Mouse (Mus musculus) layer of hippocampus, postnatal 10 days (tissue): ENCODE results near the gene Idh2. TPM values are rescaled to one million over a fixed set of nuclear protein-coding genes. Genes with fewer than 3 reads are reported as not detected.

ENCODE experiments used
- DNase-seq, 2 experiments: peaks; one replicate each; pipeline ENCODE4 v3.0.0; 2021; ENCODE audit warnings: low spot score in 2 of 2
- total RNA-seq, 2 experiments: library from RNA; stranded (reverse); gene quantifications; 2 replicates each; pipeline ENCODE4 v1.2.3; 2021

The Idh2 gene
- total RNA-seq, 2 experiments from 2014 or later, result 60.9 to 67.7 TPM

DNA sequence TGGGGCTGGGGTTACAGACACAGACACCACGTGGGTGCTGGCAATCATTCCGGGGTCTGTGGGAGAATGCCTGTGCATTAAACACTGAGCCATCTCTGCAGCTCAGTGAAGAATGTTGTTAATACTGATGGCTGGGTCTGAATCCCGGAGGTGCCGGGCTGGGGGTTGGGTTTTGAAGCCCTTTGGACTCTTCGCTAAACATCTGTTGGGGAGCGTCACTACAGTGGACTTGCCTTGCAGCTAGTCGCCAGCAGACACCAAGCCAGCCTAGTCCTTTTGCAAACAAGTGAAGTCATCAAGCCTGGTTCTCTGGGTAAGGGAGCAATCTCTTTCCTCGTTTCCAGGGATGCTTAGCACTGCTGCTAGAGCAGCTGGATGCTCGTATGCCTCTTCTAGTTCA lies 27.0 kb downstream of the Idh2 start:
- no peak for DNase-seq

GRCm38 (mm10) chr7:80085970-80086715 lies 29.0 kb downstream of the Idh2 start:
- DNase-seq, result no peak

DNA sequence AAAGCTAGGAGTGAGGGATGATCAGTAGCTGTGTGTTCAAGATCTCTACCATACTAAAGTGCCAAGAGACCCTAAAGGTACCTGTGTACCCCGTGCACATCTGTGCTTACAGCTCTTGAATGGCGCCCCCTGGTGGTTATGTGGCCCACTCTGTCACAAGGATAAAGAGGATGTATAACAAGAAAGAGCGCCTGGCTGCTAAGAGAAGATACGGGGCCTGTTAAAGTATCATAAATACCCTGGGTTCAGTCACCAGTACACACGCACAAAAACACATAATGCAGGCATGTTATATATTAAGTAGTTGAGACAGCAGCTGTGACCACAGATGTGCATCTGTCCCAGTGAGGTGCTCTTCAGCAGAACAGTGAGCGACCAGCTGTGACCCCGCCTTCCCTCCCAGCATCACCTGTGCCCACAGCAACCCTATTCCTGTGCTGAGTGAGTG lies 30.7 kb downstream of the Idh2 start:
- DNase-seq, result peak; percentile 48 to 67

DNA sequence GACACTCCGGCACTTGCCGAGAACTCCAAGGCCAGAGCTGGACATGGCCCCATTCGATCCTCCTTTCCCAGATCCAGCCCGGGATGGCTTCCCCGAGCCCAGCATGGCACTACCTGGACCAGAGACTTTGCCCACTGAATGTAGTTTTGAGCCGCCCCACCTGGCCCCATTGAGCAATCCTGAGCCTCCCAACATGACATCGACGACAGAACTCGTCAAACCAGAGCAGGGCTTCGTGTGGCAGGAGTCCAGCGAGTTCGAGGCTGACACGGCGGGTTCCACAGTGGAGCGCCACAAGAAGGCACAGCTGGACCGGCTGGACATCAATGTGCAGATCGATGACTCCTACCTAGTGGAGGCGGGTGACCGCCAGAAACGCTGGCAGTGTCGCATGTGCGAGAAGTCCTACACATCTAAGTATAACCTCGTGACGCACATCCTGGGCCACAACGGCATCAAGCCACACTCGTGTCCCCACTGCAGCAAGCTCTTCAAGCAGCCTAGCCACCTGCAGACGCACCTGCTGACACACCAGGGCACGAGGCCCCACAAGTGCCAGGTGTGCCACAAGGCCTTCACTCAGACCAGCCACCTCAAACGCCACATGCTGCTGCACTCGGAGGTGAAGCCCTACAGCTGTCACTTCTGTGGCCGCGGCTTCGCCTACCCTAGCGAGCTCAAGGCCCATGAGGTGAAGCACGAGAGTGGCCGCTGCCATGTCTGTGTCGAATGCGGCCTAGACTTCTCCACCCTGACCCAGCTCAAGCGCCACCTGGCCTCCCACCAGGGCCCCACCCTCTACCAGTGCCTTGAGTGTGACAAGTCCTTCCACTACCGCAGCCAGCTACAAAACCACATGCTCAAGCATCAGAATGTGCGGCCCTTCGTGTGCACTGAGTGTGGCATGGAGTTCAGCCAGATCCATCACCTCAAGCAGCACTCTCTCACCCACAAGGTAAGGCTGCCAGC lies 33.3 kb downstream of the Idh2 start:
- DNase-seq, result no peak

DNA sequence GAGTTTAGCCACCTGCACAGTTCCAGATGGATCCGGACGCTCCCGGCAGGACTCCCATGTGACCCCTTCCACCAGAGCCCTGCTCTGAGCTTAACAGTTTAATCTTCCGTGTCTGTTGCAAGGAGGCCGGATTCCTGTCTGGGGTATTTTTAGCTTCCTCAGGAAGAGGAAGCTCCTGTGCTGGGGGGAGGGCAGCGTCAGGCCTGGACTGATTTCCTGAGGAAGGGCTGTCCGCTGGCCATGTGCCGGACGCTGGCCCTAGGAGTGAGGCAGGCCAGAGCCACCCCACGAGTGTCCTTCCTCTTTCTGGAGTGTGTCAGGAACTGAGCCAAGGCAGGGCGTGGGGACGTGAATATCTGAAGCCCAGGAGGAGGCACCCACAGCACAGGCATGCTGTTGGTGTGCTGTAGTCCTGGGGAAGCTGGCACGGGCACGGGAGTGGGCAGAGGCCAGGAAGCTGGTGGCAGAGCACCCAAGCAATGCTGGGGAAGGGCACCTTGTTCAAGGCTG lies 36.3 kb downstream of the Idh2 start:
- DNase-seq, result peak; percentile 55 to 67

- DNase-seq, result no peak
These were observed 37.4 kb downstream of the Idh2 start for GRCm38 (mm10) chr7:80077801-80078200.

GRCm38 (mm10) chr7:80076961-80077716 lies 38.1 kb downstream of the Idh2 start:
- DNase-seq, result no peak

GRCm38 (mm10) chr7:80075946-80076583 lies 39.1 kb downstream of the Idh2 start:
- DNase-seq, result no peak

- no peak for DNase-seq
These were observed 40.2 kb downstream of the Idh2 start for GRCm38 (mm10) chr7:80074921-80075441.

- no peak for DNase-seq
These were observed 41.7 kb downstream of the Idh2 start for GRCm38 (mm10) chr7:80073506-80073905.

- DNase-seq, result no peak
These were observed 42.9 kb downstream of the Idh2 start for GRCm38 (mm10) chr7:80072297-80072696.

GRCm38 (mm10) chr7:80071209-80071608 lies 44.0 kb downstream of the Idh2 start:
- DNase-seq, result no peak

DNA sequence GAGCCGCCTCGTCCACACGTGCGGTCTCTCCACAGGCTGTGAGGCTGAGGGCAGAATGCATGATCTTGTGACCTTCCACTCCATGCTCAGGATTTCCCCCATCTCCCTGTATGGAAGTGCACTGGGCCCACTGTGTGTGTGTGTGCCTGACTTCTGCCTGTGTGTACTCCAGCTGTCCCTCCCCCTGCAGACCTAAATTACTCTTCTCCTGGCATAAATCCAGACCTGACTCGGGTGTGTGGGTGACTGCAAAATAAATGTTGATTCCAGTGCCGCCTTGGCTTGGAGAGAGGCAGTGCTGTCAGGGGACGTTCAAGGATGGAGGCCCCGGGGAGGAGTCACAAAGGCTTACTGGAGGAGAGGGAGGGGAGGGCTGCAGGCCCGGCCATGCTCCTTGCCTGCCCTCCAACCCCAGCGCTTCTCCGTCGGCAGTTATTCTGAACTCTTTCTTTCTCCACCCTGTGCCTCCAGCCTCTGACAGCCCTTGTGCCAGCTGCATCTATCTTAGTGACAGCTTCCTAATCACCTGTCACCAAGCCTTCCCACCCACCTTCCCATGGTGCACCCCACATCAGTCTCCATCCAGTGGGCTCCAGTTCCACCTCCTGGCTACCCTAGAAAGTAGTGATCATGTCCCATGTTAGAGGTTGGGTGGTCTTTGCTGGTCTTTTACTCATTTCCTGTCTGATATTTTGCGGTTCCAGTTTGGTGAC lies 45.4 kb downstream of the Idh2 start:
- DNase-seq, result no peak

- no peak for DNase-seq
These were observed 46.9 kb downstream of the Idh2 start for GRCm38 (mm10) chr7:80068341-80068740.

DNA sequence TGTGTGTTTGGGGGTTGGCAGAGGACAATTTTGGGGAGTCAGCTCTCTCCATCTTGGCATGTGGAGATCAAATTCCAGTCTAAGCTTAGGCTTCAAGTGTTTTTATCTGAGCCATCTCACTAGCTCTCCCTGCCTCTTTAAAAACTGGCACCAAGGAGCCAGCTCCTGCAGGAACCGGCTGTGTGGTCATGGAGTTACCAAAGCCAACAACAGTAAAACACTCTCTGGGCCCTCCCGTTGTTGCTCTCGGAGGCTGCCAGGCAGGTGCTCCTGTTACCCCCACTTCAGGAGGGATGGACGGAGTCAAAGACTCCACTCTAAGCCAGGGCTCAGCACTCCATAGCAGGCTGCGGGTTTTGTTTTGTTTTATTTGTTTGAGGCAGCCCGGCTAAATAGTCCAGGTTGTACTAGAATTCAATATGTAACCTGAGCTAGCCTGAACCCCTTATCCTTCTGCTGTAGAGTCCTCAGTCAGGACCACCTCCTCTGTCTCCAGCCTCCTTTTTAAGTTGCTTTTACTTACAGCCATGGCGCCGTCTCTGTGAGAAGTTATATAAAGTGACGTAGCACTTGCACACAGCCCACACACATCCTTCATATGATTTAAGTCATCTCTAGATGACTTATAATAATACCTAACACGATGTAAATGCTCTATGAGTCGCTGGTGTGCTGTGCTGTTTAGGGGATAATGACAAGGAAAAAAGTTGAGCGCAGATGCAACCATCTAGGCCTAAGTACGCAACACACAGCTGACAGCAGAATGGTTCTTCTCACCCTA lies 48.3 kb downstream of the Idh2 start:
- DNase-seq, result no peak

- no peak for DNase-seq
These were observed 49.9 kb downstream of the Idh2 start for GRCm38 (mm10) chr7:80065250-80065649.

DNA sequence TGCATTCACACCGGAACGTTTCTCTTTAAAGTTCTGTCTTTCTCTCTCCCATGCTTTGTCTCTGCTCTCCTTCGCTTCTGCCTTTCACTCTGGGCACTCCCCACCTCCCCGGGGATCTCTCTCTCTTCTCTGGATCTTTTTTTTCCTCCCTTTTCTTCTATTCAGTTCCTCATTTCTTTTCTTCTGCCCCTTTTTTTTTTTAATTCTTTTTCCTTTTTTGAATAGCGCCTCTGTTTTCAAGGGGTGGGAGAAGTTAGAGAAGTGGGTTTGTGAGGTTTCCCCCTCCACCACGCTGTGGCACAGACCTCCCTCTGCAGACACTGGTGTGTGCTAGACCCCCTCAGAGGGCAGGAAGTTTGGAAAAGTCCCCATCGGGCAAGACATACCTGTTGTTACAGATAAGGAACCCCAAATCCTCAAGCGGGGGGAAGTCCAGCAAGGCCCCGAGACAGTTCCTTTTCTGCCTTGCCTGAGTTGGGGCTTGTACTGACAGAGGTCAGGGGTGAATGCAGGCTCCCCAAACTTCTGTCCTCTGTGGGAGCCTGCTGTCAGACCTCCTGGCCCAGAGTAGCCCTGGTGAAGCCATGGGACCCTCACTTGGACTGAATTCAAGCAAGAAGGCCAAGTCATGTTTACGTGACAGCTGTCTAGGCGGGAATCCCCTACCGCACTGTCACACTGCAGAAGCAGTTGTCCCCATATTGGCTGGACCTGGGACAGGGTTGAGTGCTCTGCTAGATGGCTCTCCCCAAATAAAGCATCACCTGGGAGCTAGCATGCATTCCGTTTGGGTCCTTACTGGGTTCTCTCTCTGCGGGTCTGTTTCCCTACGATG lies 51.1 kb downstream of the Idh2 start:
- DNase-seq, result no peak

DNA sequence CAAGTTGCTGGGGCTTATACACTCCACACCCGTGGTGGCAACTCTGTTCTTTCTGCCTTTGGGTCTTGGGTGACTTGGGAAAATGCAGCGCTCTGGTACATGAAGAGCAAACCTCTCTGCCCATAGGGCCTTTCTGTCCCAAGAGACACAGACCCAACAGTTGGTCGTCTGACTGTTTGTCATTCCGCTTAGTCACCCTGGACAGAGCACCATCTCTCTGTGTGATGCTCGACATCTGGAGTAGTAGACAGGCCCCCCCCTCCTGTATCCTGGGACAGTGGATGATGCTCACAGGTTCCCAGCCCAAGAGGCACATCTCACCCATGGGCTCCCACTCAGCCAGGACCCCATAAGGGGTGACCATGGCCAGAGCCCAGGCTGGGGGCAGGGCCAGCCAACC lies 51.9 kb downstream of the Idh2 start:
- DNase-seq, result no peak
